Mouse (Mus musculus): ENCODE data around the gene Lgals3bp.
"Not testable (repeated sequence)": the region's sequence is repeated elsewhere in the genome, so short reads cannot be mapped to it uniquely, and the experiment has no call there.

The Lgals3bp gene

DNA sequence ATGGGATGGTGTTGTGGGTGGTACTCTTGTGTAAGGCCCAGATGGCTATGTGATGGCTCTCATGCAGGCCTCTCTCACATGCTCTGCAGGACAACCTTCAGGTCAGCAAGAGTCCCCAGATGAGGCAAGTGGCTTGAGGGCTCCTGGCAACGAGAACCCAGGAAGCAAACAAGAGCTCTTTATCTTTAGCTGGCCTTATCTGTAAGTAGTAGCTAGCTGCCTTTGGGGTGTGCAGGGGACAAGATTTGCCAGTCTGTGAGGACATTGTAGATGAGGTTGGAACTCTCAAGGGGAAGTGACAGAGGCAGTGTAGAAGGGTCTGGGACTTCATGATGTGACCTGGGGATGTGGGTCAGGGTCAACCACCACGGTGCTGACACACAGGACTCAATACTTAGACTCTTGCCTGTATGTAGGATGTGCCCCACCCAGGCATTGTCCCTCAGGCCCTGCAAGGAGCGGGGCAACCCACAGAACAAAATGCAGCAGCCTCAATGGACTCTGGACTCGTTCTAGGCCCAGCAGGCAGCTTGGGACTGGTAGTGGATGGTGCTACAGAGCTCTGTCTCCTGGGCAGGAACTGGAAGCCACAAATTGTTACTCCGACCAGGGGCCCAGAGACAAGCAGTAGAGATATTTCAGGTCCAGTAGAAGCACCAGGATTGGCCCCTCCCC is 1.9 kb downstream of the Lgals3bp start:
- peak; percentile 26 for DNase-seq

DNA sequence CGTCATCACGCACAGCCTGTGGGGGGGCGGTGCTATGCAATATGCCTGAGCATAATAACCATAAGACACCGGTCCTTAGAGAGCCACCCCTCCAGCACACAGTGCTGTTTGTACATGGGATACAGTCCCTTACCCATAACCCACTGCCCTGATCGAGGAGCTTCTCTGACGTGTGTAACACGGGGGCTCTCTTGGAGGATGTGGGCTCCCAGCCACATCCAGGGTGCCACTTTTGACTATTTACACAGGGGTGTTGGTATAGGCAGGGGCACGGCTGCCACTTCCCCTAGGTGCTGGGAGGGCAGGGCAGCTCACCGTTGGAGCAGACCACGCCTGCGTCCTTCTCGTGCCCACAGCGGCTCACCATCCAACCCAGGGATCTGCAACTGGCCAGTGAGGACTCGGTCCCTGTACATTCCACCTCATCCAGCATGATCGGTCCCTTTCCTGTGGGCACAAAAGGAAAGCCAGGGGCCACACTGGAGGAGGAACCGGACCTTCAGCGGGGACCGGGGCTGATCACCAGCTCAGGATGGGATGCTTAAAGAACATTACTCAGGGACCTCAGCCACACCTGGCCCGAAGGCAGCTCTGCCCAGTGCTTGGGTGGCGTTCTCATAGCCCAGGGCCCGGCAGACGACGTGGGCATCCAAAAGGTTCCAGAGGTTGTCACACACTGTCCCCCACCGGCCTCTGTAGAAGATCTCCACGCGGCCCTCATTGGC is 3.9 kb downstream of the Lgals3bp start:
- DNase-seq = no peak

DNA sequence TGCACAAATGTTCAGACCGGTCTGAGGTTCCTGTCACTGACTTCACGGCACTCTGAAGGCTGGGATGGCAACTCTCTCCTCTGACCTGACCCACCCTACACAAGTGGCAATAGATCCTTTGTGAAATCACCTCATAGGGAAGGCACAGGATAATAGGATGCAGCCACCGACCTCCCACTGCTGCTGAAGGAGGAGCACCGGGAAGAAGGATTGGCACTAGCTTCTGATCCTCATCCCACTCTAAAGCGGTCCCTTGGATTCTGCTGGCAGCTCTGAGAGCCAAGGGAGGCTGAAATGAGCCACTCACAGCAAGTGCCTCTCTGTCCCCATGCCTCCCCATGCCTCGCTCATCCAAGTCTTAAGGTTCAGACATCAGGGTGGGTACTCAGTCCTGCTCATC is 7.4 kb downstream of the Lgals3bp start:
- no peak for DNase-seq

DNA sequence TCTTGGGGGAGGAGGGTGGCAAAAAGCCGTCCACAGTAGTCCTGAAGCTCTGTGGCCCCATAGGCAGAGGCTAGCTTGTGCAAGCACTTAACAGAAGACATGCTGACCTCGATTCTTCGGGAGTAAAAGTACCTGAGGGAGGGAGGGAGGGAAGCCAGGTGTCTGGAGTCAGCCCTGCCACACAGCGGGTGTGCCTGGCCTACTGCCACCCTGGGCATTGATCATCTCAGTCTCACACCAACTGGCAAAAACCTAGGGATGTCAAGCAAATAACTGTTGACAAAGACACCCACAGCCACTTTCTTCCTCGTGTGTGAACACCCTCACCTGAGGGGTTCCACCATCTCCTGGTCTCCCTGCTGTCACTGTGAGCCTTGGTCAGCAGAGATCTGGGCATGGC is 7.9 kb downstream of the Lgals3bp start:
- no peak for DNase-seq

DNA sequence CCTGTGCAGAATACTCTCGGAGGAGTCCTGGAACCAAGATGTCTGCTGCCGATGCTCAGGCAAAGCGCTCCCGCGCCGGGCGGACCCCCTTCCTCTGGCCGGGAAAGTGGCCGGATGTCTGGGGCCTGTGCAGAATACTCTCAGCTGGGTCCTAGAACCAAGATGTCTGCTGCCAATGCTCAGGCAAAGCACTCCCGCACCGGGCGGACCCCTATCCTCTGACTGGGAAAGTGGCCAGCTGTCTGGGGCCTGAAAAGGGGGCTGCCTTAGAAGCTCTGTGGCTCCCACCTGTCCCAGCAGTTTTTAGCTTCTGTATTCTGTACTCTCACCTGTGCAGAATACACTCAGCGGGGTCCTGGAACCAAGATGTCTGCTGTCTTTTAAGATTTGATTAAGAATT is 14.1 kb downstream of the Lgals3bp start:
- DNase-seq = not testable (repeated sequence)

DNA sequence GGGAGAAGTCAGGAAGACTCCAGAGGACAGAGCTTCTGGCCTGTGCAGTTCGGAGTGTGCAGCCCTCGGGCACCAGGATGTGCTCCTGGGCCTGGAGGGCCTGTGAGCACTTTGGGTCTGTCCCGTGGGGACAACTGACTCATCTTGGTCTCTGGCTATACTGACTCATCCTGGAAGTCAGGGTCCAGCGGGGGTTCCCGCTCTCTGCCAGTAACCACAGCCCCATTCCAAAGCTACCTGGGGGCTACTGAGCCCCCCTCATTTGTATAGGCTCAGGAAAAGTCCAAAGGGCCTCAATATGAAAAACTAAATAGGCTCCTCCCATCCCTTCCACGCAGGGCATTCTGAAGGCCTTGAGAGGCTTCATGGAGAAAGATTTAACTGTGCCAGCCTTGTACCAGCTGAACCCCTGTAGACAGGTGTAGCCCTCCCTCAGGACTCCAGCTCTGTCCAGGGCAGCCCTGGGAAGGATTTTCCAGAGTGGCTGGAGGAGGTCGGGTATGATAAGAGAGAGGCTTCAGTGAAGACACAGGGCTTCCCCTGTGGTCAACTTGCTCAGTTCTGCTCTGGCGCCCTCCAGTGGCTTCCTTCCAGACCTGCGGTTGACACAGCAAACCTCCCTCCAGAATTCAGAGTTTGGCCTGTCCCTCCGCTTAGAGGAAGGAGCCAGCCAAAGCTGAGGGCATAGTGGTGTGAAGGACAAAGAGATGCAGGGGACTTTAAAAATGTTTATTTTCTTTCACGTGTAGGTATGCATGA is 22.5 kb downstream of the Lgals3bp start:
- peak; percentile 76 for DNase-seq

DNA sequence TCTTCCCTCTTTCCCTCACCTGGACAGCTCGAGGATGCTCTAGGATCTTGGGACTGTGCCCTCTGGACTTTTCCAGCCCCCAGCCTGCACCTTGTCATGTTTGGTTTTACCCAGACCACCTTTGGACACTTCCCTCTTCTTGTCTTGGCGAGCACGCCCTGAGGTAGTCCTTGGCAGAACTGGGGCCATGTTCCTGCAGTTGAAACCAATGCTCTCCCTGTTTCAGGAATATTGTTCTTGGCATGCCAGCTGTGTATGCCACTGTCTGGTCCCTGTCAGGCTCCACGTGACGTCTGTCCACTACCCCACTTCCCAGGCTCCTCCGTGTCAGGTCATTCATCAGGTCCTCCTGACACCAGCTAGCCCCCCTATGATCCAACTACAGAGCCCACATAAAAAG is 23.2 kb downstream of the Lgals3bp start:
- DNase-seq = no peak

DNA sequence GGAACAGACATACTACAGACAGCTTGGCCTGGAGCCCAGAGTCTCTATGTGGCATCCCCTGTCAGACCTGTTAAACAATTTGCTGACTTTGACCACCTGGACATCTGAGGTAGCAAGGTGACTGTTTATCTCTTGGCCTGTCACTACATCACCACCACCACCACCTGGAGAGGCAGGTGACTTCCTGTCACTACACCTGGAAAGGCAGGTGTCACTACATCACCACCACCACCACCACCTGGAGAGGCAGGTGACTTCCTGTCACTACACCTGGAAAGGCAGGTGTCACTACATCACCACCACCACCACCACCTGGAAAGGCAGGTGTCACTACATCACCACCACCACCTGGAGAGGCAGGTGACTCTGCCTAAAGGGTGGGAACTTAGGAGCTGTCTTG is 25.6 kb downstream of the Lgals3bp start:
- DNase-seq = not testable (repeated sequence)

DNA sequence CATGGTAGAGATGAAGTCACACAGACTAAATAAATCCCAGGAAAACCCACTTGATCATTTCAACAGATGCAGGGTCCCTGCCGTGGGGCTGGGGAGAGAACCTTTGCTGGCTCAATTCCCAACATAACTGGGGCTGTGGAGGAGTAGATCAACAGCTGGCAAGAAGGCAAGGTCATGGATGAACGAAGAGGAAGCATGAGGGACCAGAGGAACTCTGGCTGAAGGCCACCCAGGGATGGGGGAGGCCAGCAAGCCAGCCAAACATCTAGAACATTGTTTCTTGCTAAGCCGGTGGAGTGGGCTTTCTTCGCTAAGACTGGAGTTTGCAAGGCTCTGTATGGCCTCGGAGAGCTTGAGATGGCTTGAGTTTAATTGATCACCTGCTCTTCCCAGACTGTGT is 26.0 kb downstream of the Lgals3bp start:
- no peak for DNase-seq

DNA sequence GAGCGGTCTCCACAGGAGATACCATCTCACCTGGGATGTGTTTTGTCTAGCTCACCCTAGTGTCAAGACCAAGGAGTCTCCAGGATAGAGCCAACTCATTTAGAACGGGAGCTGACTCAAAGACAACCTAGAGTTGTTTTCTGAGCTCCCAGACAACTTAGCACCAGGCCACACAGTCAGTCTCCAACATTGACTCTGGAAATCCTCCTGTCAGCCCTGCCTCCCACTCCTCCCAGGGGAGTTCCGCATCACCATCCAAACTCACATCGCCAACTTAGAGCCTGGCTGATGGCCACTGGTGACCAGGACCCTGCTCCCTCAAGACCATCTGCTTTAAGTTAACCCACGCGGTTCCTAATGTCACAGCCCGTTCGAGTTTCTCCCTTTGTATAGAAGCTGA is 26.4 kb downstream of the Lgals3bp start:
- DNase-seq = no peak

DNA sequence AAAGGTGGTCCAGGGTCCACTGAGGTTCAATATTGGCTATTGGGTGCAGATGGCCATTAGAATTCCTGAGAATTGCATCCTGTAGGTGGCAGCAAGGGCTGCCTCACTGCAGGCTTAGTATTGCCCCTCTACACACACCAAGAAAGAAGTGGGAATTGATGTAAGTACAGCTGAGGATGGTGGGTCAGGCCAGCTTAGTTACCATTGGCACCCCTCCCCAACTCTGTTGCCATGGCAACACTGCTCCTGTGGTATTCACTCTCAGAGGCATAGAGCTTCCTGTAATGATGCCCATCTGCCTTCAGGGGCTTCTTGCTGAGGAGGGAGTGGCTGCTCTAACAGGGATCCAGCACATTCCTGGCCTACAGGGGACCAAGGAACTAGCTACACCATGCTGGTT is 26.9 kb downstream of the Lgals3bp start:
- no peak for DNase-seq

DNA sequence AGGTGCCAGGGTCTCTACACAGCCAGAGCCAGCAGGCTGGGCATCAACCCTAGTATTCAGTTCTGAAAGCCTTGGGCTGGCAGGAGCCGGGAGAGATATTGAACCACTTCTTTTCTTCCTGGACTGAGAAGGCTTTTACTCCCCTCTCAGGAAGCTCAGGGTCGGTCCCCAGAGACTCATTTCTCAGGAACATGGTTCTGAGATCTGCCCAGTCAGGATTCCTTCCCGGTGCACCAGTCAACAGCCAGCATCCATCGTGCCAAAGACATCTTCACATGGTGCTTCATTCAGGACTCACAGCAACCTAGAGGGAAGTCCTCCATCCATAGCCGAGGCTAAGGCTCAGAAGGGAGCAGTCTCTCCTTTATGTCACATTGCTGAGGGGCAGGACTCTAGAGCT is 27.4 kb downstream of the Lgals3bp start:
- DNase-seq = no peak

DNA sequence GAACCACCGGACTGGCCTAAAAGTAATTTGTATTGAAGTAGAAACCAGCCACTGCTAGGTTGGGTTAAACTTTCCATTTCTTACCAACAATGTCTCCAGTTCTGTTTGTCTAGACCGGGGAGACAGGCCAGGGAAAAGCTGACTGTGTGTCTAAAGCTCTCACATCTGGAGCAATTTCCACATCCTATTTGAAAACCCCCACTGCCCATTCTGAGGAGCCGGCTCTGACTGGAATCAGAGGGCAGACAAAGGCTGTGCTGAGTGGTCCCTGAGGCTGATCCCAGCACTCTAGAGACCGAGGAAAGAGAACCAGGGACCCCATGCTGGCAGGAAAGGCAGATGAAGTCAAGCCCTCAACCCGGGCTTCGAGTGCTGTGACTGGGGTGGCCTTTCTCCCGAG is 29.3 kb downstream of the Lgals3bp start:
- DNase-seq = no peak

DNA sequence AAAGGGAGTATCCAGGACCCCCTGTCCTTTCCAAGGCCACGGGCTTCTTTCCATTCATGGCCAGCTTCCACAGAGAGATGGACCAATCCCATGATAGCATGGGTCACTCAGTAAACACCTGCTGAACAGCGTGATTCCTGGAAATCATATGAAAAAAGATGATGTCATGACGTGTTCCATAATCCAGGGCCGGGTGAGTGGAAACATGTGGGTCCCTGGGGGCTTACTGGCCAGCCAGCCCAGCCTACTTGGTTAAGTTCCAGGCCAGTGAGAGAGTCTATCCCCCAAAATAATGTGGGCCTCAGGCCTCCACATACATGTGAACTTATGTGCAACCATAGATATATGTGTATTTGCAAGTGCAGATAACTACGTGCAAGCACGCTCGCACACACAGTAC is 30.0 kb downstream of the Lgals3bp start:
- DNase-seq = no peak

DNA sequence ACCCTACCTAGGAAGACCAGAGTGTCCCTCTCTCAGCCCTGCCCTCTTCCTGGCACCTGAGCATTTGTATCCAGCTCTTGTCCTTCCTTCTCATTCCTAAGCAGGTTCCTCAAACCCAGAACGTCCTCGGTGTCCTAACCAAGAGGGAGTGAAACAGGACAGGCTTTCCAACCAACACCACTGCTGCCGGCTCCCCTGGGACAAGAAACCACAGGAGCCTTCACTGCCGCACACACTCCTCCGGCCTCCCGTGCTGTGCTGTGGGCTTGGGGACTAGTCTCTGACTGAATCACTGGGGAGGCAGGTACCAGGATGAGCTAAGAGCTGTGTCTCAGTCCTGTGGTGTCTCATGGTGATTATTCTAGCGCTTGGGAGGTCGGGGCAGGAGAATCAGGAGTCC is 32.2 kb downstream of the Lgals3bp start:
- DNase-seq = no peak

DNA sequence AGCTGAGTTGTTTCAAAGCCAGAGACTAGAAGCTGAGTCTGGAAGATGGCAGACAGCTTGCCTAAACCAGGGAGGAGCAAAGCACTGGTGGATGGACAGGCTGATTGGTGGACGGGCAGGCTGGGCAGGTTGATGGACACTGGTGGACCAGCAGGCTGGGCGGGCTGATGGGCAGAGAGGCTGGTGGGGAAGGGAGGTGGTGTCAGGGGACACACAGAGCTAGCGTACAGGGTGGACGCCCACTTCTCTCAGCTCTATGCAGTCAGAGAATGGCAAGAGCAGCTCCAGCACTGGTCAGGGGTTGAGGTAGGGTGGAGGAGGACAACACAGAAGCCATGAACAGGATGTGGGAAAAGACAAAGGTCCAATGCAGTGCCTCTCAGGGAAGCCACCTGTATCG is 32.6 kb downstream of the Lgals3bp start:
- DNase-seq = no peak

DNA sequence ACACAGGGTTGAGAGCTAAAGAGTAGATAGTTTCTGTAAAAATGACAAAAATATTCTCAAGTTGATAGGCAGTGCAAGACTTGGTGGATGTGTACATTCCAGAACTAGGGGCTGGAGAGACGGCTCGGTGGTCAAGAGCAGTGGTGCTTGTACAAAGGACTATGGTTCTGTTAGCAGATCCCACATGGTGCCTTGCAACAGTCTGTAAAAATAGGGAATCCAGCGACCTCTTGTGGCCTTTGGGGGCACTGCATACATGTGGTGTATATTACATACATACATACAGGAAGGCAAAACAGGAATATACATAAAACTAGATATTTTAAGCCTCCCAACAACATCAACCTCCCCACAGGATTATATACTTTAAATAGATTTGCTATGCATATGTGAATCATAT is 33.6 kb downstream of the Lgals3bp start:
- peak; percentile 35 for DNase-seq

DNA sequence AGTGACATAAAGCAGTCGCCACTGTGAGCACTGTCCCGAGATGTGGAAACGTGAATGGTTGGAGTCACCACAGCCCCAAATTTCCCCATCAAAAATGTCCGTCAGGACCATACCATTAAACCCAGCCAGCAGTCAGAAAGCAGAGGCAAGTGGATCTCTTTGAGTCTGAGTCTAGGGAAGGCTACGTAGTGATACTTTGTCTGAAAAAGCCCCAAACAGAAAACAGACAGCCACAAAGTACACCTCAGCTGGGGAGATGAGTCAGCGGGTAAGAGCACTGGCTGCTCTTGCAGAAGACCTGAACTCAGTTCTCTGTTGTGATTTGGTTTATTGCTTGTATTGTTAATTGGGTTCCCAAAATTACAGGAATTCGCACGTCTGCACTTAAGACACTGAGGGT is 35.3 kb downstream of the Lgals3bp start:
- DNase-seq = no peak

DNA sequence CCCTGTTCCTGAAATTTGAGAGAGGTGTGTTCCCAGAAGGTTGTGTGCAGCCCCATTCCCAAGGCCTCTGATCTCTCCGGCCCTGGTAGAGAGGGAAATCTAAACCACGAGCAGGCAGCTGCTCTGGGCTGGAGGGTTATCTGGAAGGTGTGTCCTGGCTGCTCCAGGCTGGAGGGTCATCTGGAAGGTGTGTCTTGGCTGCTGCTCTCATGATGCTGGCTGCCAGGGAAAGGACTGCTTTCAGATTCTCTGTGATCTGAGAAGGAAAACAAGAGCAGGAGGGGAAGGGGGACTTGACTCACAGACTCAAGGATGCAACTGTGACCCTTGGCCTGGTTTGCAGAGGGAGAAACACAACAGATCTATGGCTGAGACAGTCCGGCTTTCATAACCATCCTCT is 35.8 kb downstream of the Lgals3bp start:
- no peak for DNase-seq

DNA sequence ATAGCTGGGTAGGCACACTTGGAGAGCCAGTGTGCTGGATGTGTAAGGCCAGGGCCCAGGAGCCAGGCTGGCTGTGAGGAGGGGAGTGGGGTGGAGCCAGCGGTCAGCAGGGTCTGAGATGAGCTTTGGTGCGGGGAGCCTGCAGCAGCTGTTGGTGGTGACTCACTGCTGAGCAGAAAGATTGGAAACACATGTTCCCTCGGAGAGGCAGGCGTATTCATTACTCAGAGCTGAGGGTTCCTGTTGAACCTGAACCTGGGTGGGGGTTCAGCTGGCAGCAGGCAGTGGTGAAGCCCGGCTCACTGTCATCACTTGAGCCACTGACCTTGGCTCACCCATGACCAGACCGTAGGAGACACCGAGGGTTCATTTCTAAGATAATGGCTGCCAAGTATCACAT is 36.7 kb downstream of the Lgals3bp start:
- peak; percentile 21 for DNase-seq

DNA sequence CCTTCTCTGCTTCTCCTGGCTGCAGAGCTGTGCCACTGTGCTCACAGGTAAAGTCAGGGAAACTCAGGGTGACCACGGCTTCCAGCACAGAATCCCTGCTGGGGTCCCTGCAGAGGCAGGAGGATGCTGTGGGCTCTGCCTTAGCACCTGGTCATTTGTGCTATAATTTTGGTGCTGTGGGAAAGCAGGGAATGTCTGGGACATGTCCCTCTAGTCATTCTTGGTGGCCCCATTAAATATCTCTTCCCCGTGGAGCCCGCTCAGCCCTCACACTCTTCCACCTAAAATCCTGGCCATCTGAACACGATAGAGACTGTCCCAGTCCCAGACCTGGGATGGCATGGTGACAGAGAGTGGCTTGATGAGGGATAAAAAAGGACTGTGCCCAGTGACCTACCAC is 37.9 kb downstream of the Lgals3bp start:
- DNase-seq = no peak

DNA sequence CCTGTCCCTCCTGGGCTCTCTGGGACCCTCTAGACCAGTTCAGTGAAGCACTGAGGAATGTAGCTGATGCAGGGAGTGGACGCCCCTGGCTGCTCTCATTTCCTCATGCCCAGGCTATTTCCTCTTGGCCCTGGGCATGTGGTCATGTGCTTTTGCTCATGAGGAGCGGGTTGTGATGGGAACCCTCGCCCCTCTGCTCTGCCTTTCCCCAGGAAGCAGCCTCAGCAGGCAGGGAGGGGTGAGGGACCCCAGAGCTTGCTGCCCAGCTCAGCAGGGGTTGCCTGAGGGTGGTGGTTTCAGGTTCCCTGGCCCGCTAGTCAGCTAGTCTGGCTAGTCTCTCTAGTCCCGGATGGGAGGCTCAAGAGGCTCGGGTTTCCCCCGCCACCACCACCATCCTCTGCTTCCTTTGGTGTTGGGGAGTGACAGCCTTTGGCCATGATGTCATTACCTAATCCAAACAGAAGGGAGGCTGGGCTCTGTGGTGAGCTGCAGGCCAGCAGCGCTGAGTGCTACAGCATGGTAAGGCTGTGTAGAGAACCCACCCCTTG is 38.8 kb downstream of the Lgals3bp start:
- DNase-seq = peak; percentile 28

DNA sequence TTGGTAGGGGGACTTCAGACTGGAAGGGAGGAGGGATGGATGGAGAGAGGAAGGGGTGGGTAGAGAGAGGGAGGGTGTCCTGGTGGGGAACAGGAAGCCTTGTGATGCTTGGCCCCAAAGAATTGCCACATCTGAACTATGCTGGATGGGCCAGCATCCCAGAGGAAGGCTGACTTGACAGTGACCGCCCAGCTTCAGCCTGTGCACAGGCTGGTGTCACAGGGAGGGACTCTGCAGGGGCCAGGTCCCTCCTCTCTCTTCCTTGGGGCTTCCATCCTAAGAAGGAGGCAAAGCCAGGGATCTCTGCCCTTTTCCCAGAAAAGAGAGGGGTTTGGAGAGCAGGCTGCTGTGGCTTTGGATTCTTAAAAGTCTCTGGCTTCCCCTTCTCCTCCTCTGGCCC is 39.4 kb downstream of the Lgals3bp start:
- no peak for DNase-seq

DNA sequence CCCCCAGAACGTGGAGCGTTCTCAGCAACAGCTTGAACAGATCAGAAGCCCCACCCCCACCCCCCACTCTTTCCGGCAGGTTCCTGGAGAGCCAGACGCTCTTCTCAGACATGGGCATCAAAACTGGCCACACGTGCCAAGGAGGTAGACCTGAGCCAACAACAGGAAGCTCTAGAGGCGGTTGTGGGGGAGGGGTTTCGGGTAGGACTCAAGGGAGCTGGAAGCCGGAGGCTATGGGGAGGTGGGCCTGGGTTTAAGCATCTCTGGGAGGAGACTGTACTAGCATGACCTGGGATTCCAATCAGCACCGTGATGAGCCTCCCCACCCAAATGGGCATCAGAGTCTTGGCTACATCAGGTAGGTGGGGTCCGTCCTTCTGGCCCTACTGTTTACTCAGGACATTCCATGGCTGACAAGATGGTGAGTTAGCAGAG is 41.0 kb downstream of the Lgals3bp start:
- no peak for DNase-seq

Data from liver (tissue).